Mouse (Mus musculus) cerebellum, adult 2 months (tissue): Measurements from ENCODE around the gene Hoxb5.

Experiments used
- CTCF ChIP-seq: fragments of 200-500 bp; IDR thresholded peaks from 2 replicates; pipeline ENCODE4 v1.5.1; 2011; ENCODE audit warnings: low read depth, mild to moderate bottlenecking, control low read depth, low read length, moderate library complexity, borderline replicate concordance; ENCODE audit not compliant: insufficient read depth
- POLR2A ChIP-seq: fragments of 200-500 bp; IDR thresholded peaks from 2 replicates; pipeline ENCODE4 v1.6.1; 2011; ENCODE audit warnings: low read length, control low read depth, borderline replicate concordance; ENCODE audit not compliant: insufficient read depth

DNA sequence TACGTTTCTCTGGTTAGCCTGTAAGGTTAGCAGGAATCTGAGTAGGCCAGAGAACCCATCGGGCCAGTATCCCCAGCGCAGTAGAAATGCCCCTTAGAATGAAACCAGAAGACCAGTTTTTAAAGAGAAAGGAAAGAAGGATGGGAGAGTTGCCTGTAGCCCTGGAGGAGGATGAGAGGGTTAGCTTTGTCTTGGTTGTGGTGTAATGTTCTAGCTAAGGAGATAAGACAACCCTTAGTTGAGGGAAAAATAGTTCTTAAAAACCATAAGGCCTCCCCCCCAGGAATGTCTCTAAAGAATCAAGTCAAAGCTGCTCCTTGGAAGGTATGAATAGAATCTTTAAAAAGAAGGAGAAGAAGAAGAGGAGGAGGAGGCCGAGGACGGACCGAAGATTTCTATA, 19.6 kb downstream of the Hoxb5 start:
- TF ChIP-seq CTCF (no peak), POLR2A (no peak)
